Mouse (Mus musculus): Measurements from ENCODE around the gene Ptprq. TPM values are rescaled to one million over a fixed set of nuclear protein-coding genes. Genes with fewer than 3 reads are reported as not detected.

The Ptprq gene
- polyA plus RNA-seq, 1 experiment from 2014 or later, result not detected

- H3K9ac ChIP-seq (ENCODE audit: low read depth, low read length), result no peak overlapping the region
- 47% methylated on average over 5 of the region's 5 CpGs for WGBS
These were observed 57.3 kb downstream of the Ptprq start for GRCm38 (mm10) chr10:107662372-107663065.

GRCm38 (mm10) chr10:107661970-107662369, 57.9 kb downstream of the Ptprq start:
- H3K4me1 ChIP-seq (replicated peaks; ENCODE audit: control insufficient read depth, insufficient read depth, low read length), result no peaks in the 10 kb centered on the region
- no peaks in the 10 kb centered on the region for H3K9me3 ChIP-seq (ENCODE audit: control insufficient read depth)
- H3K27me3 ChIP-seq (replicated peaks; ENCODE audit: control insufficient read depth, insufficient read depth, low read length), result no peaks in the 10 kb centered on the region
- H3K27ac ChIP-seq (ENCODE audit: low read depth, low read length), result no peak overlapping the region
- H3K4me3 ChIP-seq (ENCODE audit: low read depth, low read length), result no peak overlapping the region
- no peak overlapping the region for H3K9ac ChIP-seq (ENCODE audit: low read depth, low read length)
- no peak for ATAC-seq
- TF ChIP-seq CTCF (IDR thresholded peaks at IDR 0.05; ENCODE audit: low read depth), result no peak
- H3K4me2 ChIP-seq (replicated peaks; ENCODE audit: low read depth), result no peak overlapping the region
- 76% methylated on average over 3 of the region's 3 CpGs for WGBS
- no peaks in the 10 kb centered on the region for H3K36me3 ChIP-seq (ENCODE audit: control insufficient read depth, insufficient read depth)

More at GRCm38 (mm10) chr10:107662372-107663065, 57.3 kb downstream of the Ptprq start:
- H3K4me2 ChIP-seq (replicated peaks; ENCODE audit: low read depth), result no peak overlapping the region
- no peak for TF ChIP-seq CTCF (IDR thresholded peaks at IDR 0.05; ENCODE audit: low read depth)
- H3K27ac ChIP-seq (ENCODE audit: low read depth, low read length), result no peak overlapping the region
- no peaks in the 10 kb centered on the region for H3K9me3 ChIP-seq (ENCODE audit: control insufficient read depth)
- H3K36me3 ChIP-seq (ENCODE audit: control insufficient read depth, insufficient read depth), result no peaks in the 10 kb centered on the region
- no peaks in the 10 kb centered on the region for H3K4me1 ChIP-seq (replicated peaks; ENCODE audit: control insufficient read depth, insufficient read depth, low read length)
- ATAC-seq, result no peak
- no peaks in the 10 kb centered on the region for H3K27me3 ChIP-seq (replicated peaks; ENCODE audit: control insufficient read depth, insufficient read depth, low read length)
- no peak overlapping the region for H3K4me3 ChIP-seq (ENCODE audit: low read depth, low read length)

- no peak overlapping the region for H3K4me2 ChIP-seq (replicated peaks; ENCODE audit: low read depth)
- ATAC-seq, result no peak
- no peaks in the 10 kb centered on the region for H3K27me3 ChIP-seq (replicated peaks; ENCODE audit: control insufficient read depth, insufficient read depth, low read length)
- no peak for TF ChIP-seq CTCF (IDR thresholded peaks at IDR 0.05; ENCODE audit: low read depth)
- no peak overlapping the region for H3K9ac ChIP-seq (ENCODE audit: low read depth, low read length)
- WGBS, result 95% methylated on average over 2 of the region's 2 CpGs
- H3K4me3 ChIP-seq (ENCODE audit: low read depth, low read length), result no peak overlapping the region
- no peaks in the 10 kb centered on the region for H3K4me1 ChIP-seq (replicated peaks; ENCODE audit: control insufficient read depth, insufficient read depth, low read length)
- H3K27ac ChIP-seq (ENCODE audit: low read depth, low read length), result no peak overlapping the region
- H3K9me3 ChIP-seq (ENCODE audit: control insufficient read depth), result no peaks in the 10 kb centered on the region
- H3K36me3 ChIP-seq (ENCODE audit: control insufficient read depth, insufficient read depth), result no peaks in the 10 kb centered on the region
These were observed 60.7 kb downstream of the Ptprq start for GRCm38 (mm10) chr10:107659141-107659540.

GRCm38 (mm10) chr10:107649687-107650086, 70.2 kb downstream of the Ptprq start:
- no peak overlapping the region for H3K4me3 ChIP-seq (ENCODE audit: low read depth, low read length)
- no peak overlapping the region for H3K27ac ChIP-seq (ENCODE audit: low read depth, low read length)
- TF ChIP-seq CTCF (IDR thresholded peaks at IDR 0.05; ENCODE audit: low read depth), result no peak
- H3K9ac ChIP-seq (ENCODE audit: low read depth, low read length), result no peak overlapping the region
- ATAC-seq, result no peak
- no peaks in the 10 kb centered on the region for H3K4me1 ChIP-seq (replicated peaks; ENCODE audit: control insufficient read depth, insufficient read depth, low read length)
- no peaks in the 10 kb centered on the region for H3K9me3 ChIP-seq (ENCODE audit: control insufficient read depth)
- H3K4me2 ChIP-seq (replicated peaks; ENCODE audit: low read depth), result no peak overlapping the region
- WGBS, result 92% methylated on average over 2 of the region's 2 CpGs
- no peaks in the 10 kb centered on the region for H3K27me3 ChIP-seq (replicated peaks; ENCODE audit: control insufficient read depth, insufficient read depth, low read length)
- H3K36me3 ChIP-seq (ENCODE audit: control insufficient read depth, insufficient read depth), result no peaks in the 10 kb centered on the region

GRCm38 (mm10) chr10:107628104-107628503, 91.7 kb downstream of the Ptprq start:
- Histone ChIP-seq H3K4me1 (replicated peaks; ENCODE audit: control insufficient read depth, insufficient read depth, low read length) (no peaks in the 10 kb centered on the region), H3K27me3 (replicated peaks; ENCODE audit: control insufficient read depth, insufficient read depth, low read length) (no peaks in the 10 kb centered on the region), H3K9me3 (ENCODE audit: control insufficient read depth) (no peaks in the 10 kb centered on the region), H3K27ac (ENCODE audit: low read depth, low read length) (no peak overlapping the region), H3K4me2 (replicated peaks; ENCODE audit: low read depth) (no peak overlapping the region), H3K9ac (ENCODE audit: low read depth, low read length) (no peak overlapping the region), H3K4me3 (ENCODE audit: low read depth, low read length) (no peak overlapping the region), H3K36me3 (ENCODE audit: control insufficient read depth, insufficient read depth) (no peaks in the 10 kb centered on the region)
- TF ChIP-seq CTCF (IDR thresholded peaks at IDR 0.05; ENCODE audit: low read depth), result no peak
- ATAC-seq, result no peak
- WGBS, result 52% methylated on average over 3 of the region's 3 CpGs

- Histone ChIP-seq H3K27ac (ENCODE audit: low read depth, low read length) (no peak overlapping the region), H3K9me3 (ENCODE audit: control insufficient read depth) (no peaks in the 10 kb centered on the region), H3K27me3 (replicated peaks; ENCODE audit: control insufficient read depth, insufficient read depth, low read length) (no peaks in the 10 kb centered on the region), H3K9ac (ENCODE audit: low read depth, low read length) (no peak overlapping the region), H3K4me1 (replicated peaks; ENCODE audit: control insufficient read depth, insufficient read depth, low read length) (no peaks in the 10 kb centered on the region), H3K36me3 (ENCODE audit: control insufficient read depth, insufficient read depth) (no peaks in the 10 kb centered on the region), H3K4me2 (replicated peaks; ENCODE audit: low read depth) (no peak overlapping the region), H3K4me3 (ENCODE audit: low read depth, low read length) (no peak overlapping the region)
- ATAC-seq, result no peak
- no peak for TF ChIP-seq CTCF (IDR thresholded peaks at IDR 0.05; ENCODE audit: low read depth)
- 66% methylated on average over 1 of the region's 1 CpGs for WGBS
These were observed 93.2 kb downstream of the Ptprq start for GRCm38 (mm10) chr10:107626648-107627047.
